Mouse (Mus musculus): ENCODE results near the gene Dand5.
A peak's percentile ranks its signal among the peaks of the same experiment; 100 is the strongest.
"Not testable (repeated sequence)": the region's sequence is repeated elsewhere in the genome, so short reads cannot be mapped to it uniquely, and the experiment has no call there.

Gene Dand5

DNA sequence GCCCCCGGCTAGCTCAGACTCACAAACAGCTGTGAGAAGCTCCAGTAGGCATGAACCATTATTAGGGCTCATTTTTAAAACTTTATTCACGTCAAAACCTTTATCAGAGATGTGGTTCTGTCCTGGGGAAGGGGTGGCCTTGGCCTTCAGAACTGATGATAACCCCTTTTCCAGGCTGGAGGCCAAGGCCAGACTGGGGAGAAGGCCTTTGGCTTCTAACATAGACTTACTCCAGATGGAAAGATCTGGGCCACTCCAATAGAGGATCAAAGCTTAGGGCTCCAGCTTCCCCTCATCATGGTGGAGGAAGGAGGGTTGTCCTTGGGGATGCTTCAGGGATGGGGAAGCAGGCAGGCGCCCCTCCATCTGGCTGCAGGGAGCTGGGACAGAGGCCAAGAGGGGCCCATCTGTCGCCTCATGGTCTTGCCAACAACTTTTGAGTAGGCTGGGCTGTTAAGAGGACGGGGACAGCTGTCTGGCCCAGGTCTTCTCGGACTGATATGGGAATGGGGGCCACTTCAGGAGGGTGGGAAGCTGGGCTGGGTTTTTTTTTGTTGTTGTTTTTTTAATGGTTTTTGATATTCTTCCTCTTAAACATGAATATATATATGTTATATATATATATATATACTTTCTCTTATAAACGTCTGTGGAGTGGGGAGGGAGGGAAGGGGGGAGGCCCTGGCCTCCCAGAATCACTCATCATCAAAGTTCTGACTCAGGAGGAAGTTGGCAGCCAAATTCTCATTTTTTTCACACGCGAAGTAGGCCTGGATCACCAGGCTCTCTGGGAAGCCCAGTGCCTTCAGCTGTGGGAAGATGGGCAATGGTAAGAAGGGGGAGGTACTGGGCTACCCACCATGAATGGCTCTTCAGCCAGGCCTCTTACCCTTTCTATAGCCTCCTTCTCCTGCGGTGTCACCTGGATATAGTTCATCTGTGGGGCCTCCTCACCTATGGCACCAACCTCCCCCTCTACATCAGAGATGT, 12.5 kb upstream of the Dand5 start:
- peak; percentile 13; the same call in 1 of the 2 replicates for ATAC-seq (ENCODE audit: low TSS enrichment)

DNA sequence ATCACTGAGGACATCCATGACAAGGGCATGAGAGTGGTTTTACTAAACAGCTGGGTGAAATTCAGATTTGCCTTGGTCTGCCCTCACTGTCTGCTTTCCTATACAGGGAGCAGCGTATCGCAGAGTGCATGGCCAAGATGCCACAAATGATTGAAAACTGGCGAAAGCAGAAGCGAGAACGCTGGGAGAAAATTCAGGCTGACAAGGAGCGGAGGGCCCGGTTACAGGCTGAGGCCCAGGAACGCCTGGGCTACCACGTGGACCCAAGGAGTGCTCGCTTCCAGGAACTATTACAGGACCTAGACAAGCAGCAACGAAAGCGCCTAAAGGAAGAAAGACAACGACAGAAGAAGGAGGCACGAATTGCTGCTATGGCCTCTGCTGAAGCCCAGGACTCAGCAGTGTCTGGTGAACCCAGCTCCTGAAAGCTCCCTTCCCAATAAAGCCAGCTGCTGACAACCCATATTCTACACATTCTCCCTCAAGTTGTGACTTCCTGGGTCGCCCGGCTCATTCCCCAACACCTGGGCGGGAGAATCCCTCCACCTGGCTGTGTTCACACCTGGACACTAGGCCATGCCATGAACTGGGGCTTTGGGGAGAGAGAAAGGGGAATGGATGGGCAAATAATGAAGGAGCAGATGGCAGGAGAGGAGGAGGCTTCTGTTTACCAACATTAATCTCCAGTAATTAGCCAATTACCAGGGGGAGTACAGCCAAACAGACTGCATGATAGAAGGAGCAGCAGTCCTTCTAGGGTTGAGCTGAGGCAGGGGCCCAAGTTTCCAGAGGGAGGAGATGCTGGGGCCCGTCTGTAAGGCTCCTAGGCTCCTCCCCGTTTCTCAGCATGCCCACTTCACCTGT, 11.6 kb upstream of the Dand5 start:
- no peak for ATAC-seq (ENCODE audit: low TSS enrichment)

DNA sequence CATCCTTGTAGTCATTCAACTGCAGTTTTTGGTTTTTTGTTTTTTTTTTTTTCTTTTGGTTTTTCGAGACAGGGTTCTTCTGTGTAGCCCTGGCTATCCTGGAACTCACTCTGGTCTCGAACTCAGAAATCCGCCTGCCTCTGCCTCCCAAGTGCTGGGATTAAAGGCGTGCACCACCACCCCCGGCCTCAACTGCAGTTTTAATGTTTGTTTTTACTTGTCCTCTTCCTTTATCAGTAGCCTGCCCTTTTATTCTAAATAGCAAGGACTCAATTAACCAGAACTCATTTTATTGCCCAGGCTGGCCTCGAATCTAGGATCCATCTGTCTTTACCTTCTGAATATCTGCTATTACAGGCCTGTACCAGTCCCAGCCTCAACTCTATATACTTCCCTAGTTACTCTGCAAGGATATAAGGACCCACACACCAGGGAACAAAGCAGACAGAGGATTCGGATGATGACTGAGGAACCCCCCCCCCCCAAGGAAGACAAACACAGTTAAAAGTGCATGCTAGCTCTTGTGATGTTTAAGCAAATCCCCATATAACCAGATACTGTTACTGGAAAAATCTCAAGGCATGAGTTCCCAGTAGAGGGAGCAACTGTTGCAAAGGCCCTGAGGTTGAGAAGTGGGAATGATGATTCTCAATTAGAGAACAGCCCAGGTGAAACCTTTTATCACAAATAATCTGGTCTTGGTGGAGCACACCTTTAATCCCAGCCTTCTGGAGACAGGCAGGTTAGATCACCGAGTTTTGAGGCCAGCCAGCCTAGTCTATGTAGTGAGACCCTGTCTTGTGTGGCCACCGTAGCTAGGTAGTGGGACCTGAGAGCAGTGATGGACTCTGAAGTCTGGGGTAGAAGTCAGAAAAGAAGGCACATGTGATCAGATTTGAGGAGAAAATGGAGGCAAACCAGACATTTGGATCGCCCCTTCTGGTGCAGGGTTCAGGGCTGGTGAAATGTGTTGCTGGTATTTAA, 10.4 kb upstream of the Dand5 start:
- no peak for ATAC-seq (ENCODE audit: low TSS enrichment)

DNA sequence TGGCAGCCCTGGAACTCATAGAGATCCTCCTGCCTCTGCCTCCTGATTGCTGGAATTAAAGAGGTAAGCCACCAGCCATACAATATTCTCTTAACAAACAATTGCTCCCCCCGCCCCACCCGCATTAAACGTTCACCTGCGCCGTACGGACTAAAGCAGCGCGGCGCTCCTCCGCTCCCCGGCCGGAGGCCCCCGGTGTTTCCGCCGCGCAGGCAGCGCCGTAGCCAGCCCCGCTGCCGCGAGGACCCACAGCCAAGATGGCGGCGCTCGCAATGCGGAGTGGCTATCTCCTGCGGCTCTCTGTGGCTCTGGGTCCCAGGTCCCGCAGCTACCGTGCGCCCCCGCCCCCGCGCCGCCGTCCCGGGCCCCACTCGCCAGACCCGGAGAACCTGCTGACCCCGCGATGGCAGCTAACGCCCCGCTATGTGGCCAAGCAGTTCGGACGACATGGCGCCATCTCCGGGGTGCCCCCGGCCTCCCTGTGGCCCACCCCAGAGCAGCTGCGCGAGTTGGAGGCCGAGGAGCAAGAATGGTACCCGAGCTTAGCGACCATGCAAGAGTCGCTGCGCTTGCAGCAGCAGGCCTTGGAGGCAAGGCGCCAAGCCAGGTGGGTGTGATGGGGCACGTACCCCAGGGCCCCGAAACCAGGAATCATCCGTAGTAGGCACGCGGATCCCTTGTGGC, 9.6 kb upstream of the Dand5 start:
- ATAC-seq (ENCODE audit: low TSS enrichment), result peak; percentile 69

DNA sequence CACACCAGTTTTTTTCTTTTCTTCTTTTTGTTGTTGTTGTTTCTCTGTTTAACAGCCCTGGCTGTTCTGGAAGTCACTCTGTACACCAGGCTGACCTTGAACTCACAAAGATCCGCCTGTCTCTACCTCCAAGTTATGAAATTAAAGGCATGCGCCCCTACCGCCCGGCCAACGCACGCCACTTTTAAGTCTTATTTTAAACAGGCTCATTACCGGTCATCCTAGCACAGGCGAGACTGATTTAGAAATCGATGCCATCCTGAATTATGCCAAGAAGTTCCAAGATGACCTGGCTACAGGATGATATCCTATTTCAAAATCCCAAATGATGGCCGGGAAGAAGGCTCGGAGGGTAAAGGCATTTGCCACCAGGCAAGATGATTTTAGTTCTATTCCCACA, 8.9 kb upstream of the Dand5 start, which contains the start of gene Gadd45gip1:
TSS of gene Gadd45gip1 (plus strand) at position 33 of the 400 bp plus-strand sequence.
- ATAC-seq (ENCODE audit: low TSS enrichment), result no peak

DNA sequence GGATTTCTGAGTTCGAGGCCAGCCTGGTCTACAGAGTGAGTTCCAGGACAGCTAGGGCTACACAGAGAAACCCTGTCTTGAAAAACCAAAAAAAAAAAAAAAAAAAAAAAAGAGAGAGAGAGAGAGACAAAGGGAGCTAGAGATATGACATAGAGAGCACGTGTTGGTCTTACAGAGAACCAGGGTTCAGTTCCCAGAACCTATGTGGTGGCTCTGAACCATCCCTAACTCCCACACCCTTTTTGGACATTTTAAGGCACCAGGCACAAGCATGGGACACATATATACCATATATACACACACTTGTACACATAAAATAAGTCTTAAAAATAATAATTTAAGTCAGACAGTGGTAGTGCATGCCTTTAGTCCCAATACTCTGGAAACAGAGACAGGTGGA, 3.9 kb upstream of the Dand5 start:
- ATAC-seq (ENCODE audit: low TSS enrichment), result not testable (repeated sequence)

DNA sequence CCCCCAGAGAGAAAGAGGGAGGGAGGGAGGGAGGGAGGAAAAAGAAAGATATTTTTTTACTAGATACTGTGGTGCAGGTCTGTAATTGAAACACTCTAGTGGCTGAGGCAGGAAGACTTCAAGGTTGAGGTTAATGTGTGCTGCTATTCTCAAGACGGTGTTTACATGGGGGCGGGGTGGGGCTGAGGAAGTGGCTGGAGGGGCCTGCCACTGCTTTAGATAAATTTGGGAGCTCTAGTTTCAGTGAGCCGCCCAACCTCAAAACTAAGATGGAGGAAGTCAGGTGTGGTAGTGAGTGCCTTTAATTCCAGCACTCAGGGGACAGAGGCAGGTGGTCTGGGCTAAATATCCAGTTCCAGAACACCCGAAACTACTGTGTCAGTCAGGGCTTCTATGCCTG, 3.0 kb upstream of the Dand5 start:
- no peak for ATAC-seq (ENCODE audit: low TSS enrichment)

DNA sequence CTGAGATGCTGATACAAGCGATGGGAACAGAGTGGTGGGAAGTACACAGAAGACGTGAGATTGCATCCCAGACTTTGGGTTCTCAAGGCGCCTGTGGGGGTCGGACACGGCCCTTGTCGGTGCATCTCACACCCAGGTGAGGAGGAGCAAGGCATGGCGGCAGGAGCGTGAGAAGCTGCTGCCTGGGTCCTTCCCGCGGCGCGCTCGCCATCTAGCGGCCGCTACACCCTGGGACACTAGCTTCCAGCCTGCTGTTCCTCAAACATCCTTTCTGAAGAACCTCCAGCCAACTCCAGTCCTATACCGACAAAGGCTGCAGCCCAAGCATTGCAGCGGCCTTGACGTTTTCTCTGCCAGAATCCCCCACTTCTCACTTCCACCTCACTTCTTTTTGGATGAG, 1.0 kb upstream of the Dand5 start:
- ATAC-seq (ENCODE audit: low TSS enrichment), result peak; percentile 98

DNA sequence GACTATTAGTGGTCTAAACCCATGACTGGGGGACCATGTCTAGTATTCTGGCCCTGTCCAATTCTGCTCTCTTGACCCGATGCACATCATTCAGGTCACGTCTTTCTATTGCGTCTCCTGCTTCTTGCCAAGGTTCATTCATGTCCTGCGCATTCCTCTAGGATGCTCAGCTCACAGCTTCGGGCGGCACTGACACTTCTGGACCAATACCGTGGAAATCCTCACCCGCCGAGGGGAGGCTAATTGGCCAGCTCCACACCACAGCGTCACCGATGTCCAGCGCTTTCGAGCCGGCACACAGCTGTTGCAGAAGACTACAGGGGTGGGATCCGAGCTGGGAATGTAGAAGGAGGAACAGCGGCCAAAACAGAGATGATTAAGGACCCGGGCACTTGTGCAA, 6.5 kb downstream of the Dand5 start:
- ATAC-seq (ENCODE audit: low TSS enrichment), result no peak

DNA sequence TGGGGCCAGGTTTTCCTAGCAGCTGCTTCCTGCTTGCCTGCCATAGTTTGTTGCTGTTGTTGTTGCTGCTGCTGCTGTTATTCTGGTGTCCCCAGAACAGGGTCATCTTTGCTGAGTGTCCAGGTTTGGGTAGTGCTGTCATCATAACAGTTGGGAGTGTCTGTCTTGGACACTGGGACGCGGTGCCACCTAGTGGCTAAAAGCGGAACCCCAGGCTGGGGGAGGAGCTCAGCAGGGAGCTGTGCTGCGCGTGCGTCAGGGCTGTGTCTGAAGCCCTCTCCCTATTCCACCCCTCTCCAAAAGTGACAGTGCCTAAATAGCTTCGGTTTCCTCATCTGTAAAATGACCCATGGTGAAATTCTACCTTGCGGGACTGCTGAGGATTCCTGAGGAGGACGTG, 7.1 kb downstream of the Dand5 start:
- peak; percentile 81 for ATAC-seq (ENCODE audit: low TSS enrichment)

DNA sequence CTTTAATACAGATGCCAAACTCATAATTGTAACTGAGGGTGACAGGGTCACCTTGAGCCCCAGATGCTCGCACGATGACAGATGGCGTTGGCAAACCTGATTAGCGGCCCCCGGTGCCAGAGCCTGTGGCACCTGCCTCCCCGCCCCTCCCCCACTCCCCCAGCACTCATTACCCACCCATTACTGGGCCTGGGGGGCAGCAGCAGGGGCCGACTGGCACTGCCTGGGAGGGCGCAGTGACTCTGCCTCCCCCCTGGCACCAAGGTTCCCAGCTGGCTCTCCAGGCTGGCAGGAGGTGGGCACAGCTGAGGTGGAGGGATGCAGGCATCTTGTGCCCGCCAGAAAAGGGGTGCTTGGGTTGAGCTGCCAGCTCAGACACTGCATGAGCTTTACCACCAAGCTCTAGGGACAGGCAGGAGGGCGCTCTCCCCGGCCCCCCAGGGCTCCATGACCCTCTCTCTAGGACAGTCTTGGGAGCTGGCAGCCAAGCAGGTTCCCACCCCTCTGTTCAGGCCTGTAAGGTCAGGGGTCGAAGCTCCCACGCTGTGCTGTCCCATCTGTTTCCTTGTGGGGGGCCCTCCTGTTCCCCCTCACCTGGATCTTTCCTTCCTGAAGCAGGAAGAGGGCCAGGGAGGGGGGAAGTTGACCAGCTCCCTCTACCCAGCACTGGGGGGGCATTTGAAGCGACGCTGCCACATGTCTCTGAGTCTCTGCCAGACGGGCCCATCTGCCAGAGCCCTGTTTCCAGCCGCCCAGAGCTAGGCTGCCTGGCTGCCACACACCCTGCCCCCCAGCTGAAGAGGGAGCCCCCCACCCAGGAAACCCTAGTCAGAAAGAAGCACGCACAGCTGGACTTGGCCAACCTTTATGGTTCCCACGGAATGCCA, 7.8 kb downstream of the Dand5 start:
- no peak for ATAC-seq (ENCODE audit: low TSS enrichment)

DNA sequence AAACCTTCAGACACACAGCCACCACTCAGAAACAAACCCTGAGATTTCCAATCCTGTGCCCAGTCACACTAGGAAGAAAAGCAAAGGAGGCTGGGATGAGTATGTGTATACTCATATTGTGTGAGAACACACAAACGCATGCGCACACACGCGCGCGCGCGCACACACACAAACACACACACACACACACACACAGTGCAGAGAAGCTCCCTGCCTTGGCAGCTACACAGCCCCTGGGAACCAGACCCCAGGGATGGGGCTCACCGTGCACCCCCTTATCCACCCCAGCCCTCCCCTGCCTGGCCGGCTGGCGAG, 8.4 kb downstream of the Dand5 start:
- no peak for ATAC-seq (ENCODE audit: low TSS enrichment)

DNA sequence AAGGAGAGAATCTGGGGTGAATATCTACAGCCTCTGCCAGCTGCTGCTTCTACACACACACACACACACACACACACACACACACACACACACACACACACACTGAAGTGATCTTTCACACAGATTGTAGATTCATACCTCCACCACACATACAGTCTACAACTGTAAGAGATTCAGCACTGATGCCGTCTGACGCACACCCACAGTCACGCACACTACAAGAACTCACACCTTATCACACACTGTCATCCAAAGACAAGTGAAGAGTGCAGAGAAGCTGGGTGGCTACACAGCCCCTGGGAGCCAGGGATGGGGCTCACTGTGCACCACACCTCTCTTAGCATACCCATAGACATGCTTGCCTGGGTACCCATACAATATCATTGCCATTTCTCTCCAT, 8.8 kb downstream of the Dand5 start:
- no peak; the same call in 1 of the 2 replicates for ATAC-seq (ENCODE audit: low TSS enrichment)

DNA sequence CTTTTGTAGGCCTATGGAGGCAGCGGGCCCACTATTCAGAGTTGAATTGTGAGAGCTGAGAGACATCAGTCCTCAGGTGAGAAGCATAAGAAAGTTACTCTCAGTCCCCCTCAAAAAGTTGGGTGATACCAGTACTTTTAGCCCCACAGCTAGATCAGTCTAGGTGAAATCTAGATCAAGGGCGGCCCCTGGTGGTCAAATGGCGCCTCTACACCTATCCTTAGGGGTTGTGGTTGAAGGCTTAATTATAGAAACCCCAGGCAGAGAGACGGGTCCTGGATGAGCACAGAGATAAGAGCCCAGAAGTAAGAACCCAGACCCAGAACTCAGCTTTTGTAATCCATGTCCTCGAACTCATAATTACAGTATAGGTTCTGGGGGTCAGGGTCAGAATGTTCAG, 9.6 kb downstream of the Dand5 start:
- ATAC-seq (ENCODE audit: low TSS enrichment), result peak; percentile 31

DNA sequence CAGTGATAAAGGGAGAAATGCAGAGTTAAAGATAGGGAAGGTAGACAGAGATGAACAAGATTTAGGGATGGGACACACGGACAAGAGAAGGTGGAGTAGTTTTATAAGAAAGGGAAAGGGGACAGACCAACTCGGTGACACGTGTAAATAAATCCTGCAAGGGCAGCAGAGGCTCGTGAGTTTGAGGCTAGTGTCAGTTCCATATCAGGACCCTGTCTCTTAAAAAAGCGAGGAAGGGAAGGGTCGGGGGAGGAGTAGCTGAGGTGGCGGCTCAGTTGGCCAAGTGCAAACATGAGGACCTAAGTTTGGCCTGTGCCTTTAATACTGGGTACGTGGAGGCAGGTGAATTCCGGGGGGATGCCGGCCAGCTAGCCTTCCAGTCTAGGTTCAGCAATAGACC, 11.3 kb downstream of the Dand5 start:
- ATAC-seq (ENCODE audit: low TSS enrichment), result no peak

DNA sequence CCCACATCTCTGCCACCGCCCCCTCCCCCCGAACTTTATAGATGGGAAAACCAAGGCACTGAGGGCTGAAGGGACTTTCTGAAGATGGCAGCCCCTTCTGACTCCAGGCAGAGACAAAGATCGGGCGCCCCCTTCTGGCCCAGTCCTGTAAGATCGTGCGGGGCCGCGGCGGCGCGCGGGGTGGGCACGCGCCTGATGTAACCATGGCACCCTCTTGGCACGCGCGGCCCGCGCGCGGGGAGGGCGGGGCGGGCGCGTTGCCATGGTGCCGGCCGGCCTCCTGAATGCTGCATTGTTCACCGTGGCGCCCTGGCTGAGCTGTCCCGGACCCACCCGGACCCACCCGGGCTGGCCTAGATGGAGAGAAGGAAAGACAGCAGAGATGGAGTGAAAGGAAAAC, 11.7 kb downstream of the Dand5 start:
- ATAC-seq (ENCODE audit: low TSS enrichment), result peak; percentile 43

DNA sequence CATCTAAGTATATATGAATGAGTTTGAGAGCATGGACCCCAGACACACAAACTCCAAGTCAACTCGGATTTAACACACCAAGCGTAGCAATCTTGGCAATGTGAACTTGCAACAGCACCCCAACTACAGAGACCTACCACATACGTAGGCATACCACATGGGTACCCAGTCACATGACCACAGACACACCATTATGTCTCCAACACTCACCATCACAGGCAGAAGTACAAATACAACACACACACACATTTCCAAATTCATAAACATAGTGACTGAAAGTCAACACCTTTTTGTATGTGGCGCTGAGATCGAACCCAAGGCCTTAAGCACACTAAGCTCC, 12.7 kb downstream of the Dand5 start:
- no peak for ATAC-seq (ENCODE audit: low TSS enrichment)

DNA sequence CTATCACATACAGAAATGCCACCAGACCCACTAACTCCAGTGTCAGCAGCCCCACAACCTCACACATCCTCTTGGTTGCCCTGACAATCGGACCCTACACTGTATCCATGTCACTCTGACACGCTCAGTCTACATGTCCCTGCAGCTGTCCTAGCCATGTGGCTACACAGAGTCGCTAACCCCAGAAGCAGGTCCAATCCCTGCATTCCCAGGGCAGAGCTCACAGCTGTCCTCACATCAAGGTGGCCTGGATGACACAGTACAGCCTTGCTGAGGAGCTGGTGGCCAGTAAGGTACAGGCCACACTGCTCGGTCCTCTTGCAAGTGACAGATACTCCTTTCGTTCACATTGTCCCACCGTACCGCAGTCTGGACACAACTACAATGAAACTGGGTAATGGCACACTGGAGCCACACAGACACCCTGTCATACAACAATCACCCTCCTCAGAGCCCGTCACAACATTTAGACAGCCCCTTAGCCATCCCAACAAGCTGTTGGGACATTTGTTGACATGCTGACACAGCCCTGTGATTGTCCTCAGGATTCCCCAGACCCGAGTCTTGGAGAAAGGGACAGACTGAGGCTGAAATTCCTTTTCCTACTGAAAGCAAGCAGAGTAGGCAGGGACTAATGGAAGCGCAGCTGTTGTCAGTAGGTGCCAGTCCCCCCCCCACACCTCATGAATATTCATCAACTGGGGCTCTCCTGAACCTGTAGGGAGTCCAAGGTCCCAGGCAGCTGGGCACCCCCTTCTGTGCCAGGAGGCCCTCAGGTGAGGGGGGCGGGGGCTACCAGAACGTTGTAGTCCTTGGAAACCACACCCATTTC, 13.3 kb downstream of the Dand5 start:
- no peak for ATAC-seq (ENCODE audit: low TSS enrichment)

DNA sequence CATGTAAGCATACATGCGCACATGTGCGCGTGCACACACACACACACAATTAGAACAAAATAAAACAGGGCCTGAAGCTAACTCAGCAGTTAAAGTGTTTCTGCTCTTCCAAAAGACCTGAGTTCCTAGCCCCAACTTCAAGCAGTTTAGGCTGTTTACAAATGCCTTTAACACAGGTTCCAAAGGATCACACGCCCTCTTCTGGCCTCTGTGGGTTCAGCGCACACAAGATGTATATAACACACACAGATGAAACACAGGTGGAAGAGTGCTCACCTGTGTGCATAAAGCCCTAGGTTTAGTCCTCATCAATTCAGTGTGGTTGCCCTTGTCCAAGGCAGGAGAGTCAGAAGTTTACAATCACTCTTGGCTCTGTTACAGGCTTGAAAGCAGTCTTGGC, 16.6 kb downstream of the Dand5 start:
- ATAC-seq (ENCODE audit: low TSS enrichment), result no peak
